Mouse (Mus musculus) central nervous system, embryonic 11.5 days (tissue): ENCODE measurements around the gene Pla2g12b. TPM values are rescaled to one million over a fixed set of nuclear protein-coding genes. Genes with fewer than 3 reads are reported as not detected.

Experiments
- polyA plus RNA-seq: library from polyadenylated mRNA; depleted of rRNA; stranded (reverse); fragments of >200 nt; gene quantifications from 2 replicates; pipeline ENCODE4 v1.2.3, GENCODE M21; 2012; rRNA removed

The Pla2g12b gene
- 1.0 and 2.5 TPM in 2 replicates for polyA plus RNA-seq

GRCm38 (mm10) chr10:59402899-59403792, at the start of gene Pla2g12b:
Gene Pla2g12b (plus strand): TSS chr10:59403660.

GRCm38 (mm10) chr10:59395461-59395860, 8.0 kb upstream of the Pla2g12b start, which contains the start of gene Gm10273:
Gene Gm10273 (plus strand): TSS chr10:59395632.

GRCm38 (mm10) chr10:59441735-59442134, 38.3 kb downstream of the Pla2g12b start, which contains the start of gene Oit3:
Gene Oit3 (minus strand): TSS chr10:59441778.

Other genes starting within 250 kb of the Pla2g12b start
- gene Sept10, start 181.8 kb upstream of the Pla2g12b start, polyA plus RNA-seq = 40.8 and 43.3 TPM in 2 replicates
- gene Sowahc, start 181.7 kb upstream of the Pla2g12b start, polyA plus RNA-seq = 5.3 and 6.2 TPM in 2 replicates
- gene P4ha1, start 80.4 kb upstream of the Pla2g12b start, polyA plus RNA-seq = 30.0 and 31.6 TPM in 2 replicates
- 4.9 and 6.5 TPM in 2 replicates for gene Gm10273, start 8.0 kb upstream of the Pla2g12b start, polyA plus RNA-seq
- 1.8 and 3.1 TPM in 2 replicates for gene Oit3, start 38.1 kb downstream of the Pla2g12b start, polyA plus RNA-seq
- gene Gm10322, start 212.4 kb downstream of the Pla2g12b start, polyA plus RNA-seq = not detected in 2 replicates
- gene Mcu, start 213.0 kb downstream of the Pla2g12b start, polyA plus RNA-seq = 7.3 and 16.0 TPM in 2 replicates